Mouse (Mus musculus) embryonic facial prominence, embryonic 10.5 days (tissue): ENCODE data around the gene 1700016C15Rik. TPM values are rescaled to one million over a fixed set of nuclear protein-coding genes. Genes with fewer than 3 reads are reported as not detected.

Source experiments
- DNase-seq: peaks from one replicate; pipeline ENCODE4 v3.0.0-alpha.2; 2017; ENCODE audit warnings: low spot score
- H3K27ac ChIP-seq: fragments of 300-500 bp; sonication (generic); replicated peaks from 2 replicates; pipeline ENCODE4 v1.5.1; 2016; ENCODE audit warnings: mild to moderate bottlenecking
- H3K27me3 ChIP-seq: fragments of 300-500 bp; sonication (generic); replicated peaks from 2 replicates; pipeline ENCODE4 v1.6.1; 2016; ENCODE audit warnings: low read depth, mild to moderate bottlenecking; ENCODE audit not compliant: poor library complexity, severe bottlenecking
- H3K36me3 ChIP-seq: fragments of 300-500 bp; sonication (generic); replicated peaks from 2 replicates; pipeline ENCODE4 v1.6.1; 2016; ENCODE audit warnings: mild to moderate bottlenecking, moderate library complexity
- H3K4me1 ChIP-seq: fragments of 300-500 bp; sonication (generic); 2 replicates; pipeline ENCODE4 v1.6.1; 2016
- H3K4me3 ChIP-seq: fragments of 300-500 bp; sonication (generic); 2 replicates; pipeline ENCODE4 v1.5.1; 2016; ENCODE audit warnings: mild to moderate bottlenecking, moderate library complexity
- H3K9me3 ChIP-seq: fragments of 300-500 bp; sonication (generic); 2 replicates; pipeline ENCODE4 v1.6.1; 2016; ENCODE audit warnings: mild to moderate bottlenecking
- WGBS: fragments of 180-500 bp; shearing (Covaris S2); methylation state at CpG from one replicate; pipeline ENCODE4 v1.1.7; 2016; 5-methylcytosine and 5-hydroxymethylcytosine counted together
- polyA plus RNA-seq: library from polyadenylated mRNA; unstranded; fragments of >200 nt; fragmentation: Nextera tagmentation; extraction: Ambion mirVana; gene quantifications from 2 replicates; pipeline ENCODE4 v1.2.1, GENCODE M21; 2016

1700016C15Rik gene
- polyA plus RNA-seq, 1 experiment from 2014 or later: not detected

DNA sequence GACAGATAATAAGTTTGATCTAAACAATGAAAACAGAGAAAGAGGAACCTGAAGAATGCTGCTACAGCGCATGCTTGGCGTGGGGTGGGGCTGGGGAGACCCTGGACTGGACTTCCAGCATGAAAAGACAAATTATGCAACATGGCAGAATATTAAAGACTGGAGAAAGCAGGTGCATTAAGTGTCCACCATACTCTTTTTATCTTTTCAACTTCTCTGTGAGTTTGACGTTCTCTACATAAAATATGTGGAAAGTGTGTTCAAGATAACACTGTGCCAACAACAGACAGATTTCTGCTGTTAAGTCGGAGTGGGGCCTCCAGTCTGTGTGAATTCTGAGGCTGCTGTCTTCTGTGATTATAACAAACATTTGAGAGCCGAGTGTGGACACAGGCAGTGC, 2.7 kb upstream of the 1700016C15Rik start:
- Histone ChIP-seq H3K9me3 (peaks cover 6% of the 10 kb centered on the region; the same call in 1 of the 2 replicates), H3K4me1 (peaks cover 17% of the 10 kb centered on the region), H3K4me3 (no peak overlapping the region), H3K27ac (no peak overlapping the region), H3K27me3 (no peaks in the 10 kb centered on the region), H3K36me3 (no peaks in the 10 kb centered on the region)
- WGBS: 81% methylated on average over 5 of the region's 5 CpGs
- DNase-seq: no peak

DNA sequence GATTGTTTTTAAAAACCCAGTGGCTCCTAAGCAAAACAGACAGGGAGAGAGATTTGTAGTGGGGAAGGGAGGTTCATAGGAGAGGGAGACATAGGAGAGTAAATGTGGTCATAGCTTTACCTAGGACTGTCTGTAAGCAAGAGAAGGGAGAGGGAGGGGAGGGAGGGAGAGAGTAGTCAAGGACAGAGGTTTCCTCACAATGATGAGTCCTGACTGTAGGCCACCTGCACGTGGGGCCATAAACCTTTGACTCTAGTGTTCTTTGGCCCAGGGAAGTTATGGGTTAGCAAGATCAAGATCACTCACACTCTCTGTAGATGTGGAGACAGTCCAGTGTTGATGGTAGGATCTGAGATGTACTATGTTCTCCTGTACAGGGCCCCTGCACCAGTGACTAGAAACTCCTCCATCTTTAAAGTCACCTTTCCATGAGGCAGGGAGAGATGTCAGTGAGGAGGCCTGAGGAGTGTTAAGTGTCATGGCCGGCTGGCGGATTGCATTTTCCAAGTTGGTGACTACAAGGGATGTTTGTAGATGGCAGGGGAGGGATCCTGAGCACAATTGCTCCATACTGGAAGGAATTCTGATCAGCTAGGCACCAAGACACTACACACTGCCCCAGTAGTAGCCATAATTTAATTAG, 1.6 kb upstream of the 1700016C15Rik start:
- H3K9me3 ChIP-seq: peaks cover 6% of the 10 kb centered on the region; the same call in 1 of the 2 replicates
- H3K4me3 ChIP-seq: no peak overlapping the region
- WGBS: 94% methylated on average over 3 of the region's 3 CpGs
- H3K4me1 ChIP-seq: peaks cover 17% of the 10 kb centered on the region
- no peaks in the 10 kb centered on the region for H3K27me3 ChIP-seq
- no peak for DNase-seq
- H3K27ac ChIP-seq: no peak overlapping the region
- H3K36me3 ChIP-seq: no peaks in the 10 kb centered on the region

DNA sequence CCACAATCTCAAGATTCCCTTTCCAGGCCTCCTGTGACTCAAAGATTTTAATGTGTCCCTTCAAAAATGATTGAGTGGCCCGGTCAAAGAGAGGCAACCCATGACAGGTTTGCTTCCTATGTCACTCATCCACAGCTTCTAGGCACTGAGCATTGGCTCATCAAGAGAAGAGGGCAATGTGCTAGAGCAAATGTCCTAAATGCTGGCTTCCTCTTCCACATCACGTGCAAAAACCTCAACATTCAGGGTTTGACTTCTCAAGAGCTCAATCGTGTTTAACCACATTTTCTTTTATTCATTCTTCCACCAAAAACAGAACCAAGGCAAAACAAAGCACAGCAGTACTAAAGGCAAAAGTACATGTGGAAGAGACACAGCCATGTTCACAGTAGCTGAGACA, 2.4 kb downstream of the 1700016C15Rik start:
- 89% methylated on average over 3 of the region's 3 CpGs for WGBS
- no peaks in the 10 kb centered on the region for H3K36me3 ChIP-seq
- no peak overlapping the region for H3K4me3 ChIP-seq
- peaks cover 8% of the 10 kb centered on the region for H3K4me1 ChIP-seq
- no peak for DNase-seq
- H3K27ac ChIP-seq: no peak overlapping the region
- peaks cover 6% of the 10 kb centered on the region; the same call in 1 of the 2 replicates for H3K9me3 ChIP-seq
- H3K27me3 ChIP-seq: no peaks in the 10 kb centered on the region

DNA sequence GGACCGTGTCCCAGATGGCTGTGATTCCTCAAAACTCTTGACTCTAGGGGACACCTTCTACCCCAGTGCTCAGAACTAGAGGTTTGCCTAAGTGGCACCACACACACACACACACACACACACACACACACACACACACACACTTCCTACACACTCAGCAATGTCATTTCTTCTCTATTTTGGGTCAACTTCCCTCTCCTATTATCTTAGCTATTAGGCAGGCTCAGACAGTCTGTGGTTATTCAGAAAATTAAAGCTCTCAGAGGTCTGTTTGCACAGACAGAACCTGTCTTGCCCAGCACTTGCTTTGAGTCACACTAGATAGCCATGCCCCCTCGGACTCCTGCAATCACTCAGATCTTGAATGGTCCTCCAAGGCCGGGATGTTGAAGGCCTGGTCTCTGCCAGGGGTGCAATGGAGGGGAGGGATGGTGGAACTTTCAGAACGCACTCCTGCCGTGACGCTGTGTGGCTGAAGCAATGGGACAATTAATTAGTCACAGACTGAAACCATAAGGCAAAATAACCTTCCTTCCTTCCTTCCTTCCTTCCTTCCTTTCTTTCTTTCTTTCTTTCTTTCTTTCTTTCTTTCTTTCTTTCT, 8.0 kb downstream of the 1700016C15Rik start:
- H3K27me3 ChIP-seq: no peaks in the 10 kb centered on the region
- H3K9me3 ChIP-seq: no peaks in the 10 kb centered on the region
- no peaks in the 10 kb centered on the region for H3K36me3 ChIP-seq
- no peak for DNase-seq
- no peaks in the 10 kb centered on the region for H3K4me1 ChIP-seq
- 66% methylated on average over 6 of the region's 6 CpGs for WGBS
- no peak overlapping the region for H3K4me3 ChIP-seq
- H3K27ac ChIP-seq: no peak overlapping the region

DNA sequence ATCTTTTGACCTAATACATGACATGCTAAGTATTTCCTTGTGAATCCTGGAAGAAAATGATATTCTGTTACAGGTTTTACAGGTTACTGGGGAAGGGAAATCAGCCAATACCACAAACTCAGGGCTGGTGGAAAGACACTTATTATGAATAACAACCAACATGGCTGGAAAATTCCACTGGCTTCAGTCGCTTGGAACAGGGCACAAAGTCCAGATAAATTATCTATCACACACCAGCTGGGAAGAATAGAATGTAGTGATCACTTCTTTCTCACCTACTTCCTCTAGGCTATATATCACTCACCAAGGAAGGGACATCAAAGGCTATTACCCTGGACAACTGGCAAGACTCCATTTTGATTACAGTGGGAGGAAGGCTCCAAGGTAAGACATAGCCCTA, 11.1 kb downstream of the 1700016C15Rik start:
- H3K9me3 ChIP-seq: no peaks in the 10 kb centered on the region
- no peaks in the 10 kb centered on the region for H3K27me3 ChIP-seq
- no peaks in the 10 kb centered on the region for H3K36me3 ChIP-seq
- no peak overlapping the region for H3K27ac ChIP-seq
- no peaks in the 10 kb centered on the region for H3K4me1 ChIP-seq
- DNase-seq: no peak
- WGBS: 85% methylated on average over 1 of the region's 1 CpGs
- no peak overlapping the region for H3K4me3 ChIP-seq

DNA sequence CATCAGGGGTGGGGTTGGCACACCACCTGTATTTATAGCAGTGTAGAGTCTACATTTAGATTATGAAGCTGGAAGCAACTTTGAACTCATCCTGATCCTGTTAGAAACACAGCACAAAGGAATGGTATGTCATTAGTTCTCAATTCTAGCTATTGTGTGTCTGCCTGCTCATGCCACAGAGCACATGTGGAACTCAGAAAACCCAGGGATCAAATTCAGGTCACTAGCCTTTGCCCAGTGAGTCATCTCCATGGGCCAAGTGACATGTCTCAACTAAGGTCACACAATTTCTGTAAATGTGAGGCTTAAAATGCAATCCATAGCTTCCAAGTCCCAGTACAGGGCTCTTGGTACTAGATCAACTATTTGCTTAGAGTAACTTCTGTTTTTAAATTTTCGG, 12.5 kb downstream of the 1700016C15Rik start:
- H3K27ac ChIP-seq: no peak overlapping the region
- no peaks in the 10 kb centered on the region for H3K9me3 ChIP-seq

DNA sequence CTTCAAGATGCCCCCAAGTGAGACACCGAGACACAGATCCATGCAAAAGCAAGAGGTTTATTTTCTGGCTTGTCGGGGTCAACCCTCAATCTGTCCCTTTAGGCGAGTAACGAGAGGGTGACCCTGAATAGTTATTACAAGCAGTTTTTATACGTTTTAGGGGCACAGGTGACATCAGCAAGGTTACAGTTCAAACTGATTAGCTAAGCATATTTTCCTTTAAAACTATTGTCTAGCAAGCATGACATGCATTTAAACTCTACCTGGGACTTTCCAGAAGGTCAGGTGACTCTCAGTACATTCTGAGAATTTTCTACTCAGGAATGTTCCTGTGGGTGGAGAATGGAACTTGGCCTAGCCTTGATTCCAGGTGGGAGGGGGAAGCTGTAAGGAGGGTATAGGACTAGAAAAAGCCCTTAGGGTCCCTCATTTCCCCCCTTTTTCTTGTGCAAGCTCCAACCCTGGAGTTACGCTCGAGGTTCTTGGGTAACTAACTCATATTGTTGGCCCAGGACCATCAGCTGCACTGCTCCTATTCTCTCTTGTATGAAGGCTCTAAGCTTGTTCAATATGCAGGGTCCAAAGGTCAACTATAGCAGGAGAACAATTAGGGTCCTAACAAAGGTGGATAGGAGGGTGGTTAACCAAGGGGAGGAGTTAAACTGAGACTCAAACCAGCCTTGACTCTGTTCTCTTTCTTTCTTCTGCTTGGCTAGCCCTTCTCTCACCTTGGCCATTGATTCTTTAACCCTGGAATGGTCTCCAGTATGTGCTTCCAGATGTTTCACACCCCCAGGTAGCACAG, 15.1 kb downstream of the 1700016C15Rik start:
- H3K4me3 ChIP-seq: no peak overlapping the region
- DNase-seq: no peak
- no peak overlapping the region for H3K27ac ChIP-seq
- H3K9me3 ChIP-seq: peaks cover 10% of the 10 kb centered on the region
- peaks cover 9% of the 10 kb centered on the region; the same call in 1 of the 2 replicates for H3K36me3 ChIP-seq
- WGBS: 81% methylated on average over 7 of the region's 7 CpGs
- no peaks in the 10 kb centered on the region for H3K27me3 ChIP-seq
- H3K4me1 ChIP-seq: no peaks in the 10 kb centered on the region

More for the DNA sequence above, 12.5 kb downstream of the 1700016C15Rik start:
- no peaks in the 10 kb centered on the region for H3K4me1 ChIP-seq
- DNase-seq: no peak
- 82% methylated on average over 1 of the region's 1 CpGs for WGBS
- no peak overlapping the region for H3K4me3 ChIP-seq
- no peaks in the 10 kb centered on the region for H3K27me3 ChIP-seq
- H3K36me3 ChIP-seq: no peaks in the 10 kb centered on the region

DNA sequence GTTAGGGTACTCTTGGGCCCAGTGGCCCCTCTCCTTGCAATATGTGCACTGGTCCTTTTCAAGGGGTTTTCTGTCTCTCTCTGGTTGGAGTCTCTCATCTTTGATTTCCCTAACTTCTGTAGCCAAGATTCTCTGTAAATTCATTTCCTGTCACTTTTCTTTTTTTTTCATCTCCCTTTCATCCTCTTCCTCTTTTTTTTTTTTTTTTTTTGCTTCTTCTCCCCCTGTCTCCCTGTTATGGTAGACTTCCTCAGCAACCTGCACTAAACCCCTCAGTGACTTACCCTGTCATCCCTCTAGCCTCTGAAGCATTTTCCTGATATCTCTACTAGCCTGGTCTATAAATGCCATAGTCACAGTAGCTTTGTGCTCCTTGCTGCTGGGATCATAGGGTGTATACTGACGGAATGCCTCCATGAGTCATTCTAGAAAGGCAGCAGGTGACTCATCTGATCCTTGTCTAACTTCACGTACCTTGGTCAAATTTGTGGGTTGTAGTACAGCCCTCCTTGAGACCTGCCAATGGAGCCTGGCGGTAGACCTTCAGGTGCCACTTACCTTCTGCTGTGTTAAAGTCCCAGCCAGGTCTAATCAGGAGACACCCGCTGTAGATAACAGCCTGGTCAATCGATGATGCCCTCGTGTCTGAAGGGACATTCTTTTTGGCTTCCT, 18.4 kb downstream of the 1700016C15Rik start:
- no peaks in the 10 kb centered on the region for H3K4me1 ChIP-seq
- 96% methylated on average over 6 of the region's 6 CpGs for WGBS
- H3K27me3 ChIP-seq: no peaks in the 10 kb centered on the region
- H3K9me3 ChIP-seq: peaks cover 26% of the 10 kb centered on the region
- DNase-seq: no peak
- H3K36me3 ChIP-seq: peaks cover 19% of the 10 kb centered on the region
- H3K27ac ChIP-seq: no peak overlapping the region
- H3K4me3 ChIP-seq: no peak overlapping the region

DNA sequence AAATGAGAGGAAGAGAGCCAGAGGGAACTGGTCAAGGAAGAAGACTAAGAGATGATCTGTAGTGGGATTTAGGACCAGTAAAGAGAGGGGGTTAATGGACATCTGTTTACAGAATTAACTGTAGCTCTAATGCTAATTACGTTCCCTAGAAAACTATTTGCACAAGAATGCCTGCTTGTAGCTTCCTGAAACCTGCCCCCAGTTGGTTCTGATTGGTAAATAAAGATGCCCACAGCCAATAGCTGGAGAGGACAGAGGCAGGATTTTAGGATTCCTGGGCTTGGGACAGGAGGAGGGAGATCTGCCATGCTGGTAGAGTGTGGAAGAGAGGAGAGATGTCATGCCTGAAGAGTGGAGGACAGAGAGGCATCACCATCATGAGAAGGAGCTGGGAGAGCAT, 23.9 kb downstream of the 1700016C15Rik start:
- 46% methylated on average over 1 of the region's 1 CpGs for WGBS
- Histone ChIP-seq H3K36me3 (peaks cover 14% of the 10 kb centered on the region), H3K4me1 (peaks cover 14% of the 10 kb centered on the region), H3K9me3 (peaks cover 26% of the 10 kb centered on the region), H3K4me3 (no peak overlapping the region), H3K27ac (no peak overlapping the region), H3K27me3 (no peaks in the 10 kb centered on the region)
- DNase-seq: no peak

DNA sequence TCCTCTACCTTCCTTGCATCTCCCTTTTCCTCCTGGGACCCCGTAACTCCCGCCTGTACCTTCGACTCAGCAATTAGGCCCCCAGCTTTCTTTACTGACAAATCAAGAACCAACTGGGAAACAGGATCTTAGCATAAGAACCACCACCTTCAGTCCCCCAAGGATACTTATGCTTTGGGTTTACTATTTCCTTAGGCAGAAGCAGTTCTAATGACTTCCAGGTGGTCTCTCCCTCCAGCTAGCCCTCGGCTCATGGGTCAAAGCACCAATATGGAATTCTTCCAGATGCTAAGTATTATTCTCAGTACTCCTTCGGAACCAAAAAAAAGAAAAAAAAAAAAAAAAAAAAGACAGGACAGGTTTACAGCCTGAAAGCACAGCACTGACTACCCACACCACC, 27.6 kb downstream of the 1700016C15Rik start:
- WGBS: 41% methylated on average over 5 of the region's 5 CpGs
- Histone ChIP-seq H3K27ac (peak overlapping the region; percentile 32; the same call in 1 of the 2 replicates), H3K4me3 (no peak overlapping the region), H3K4me1 (peaks cover 14% of the 10 kb centered on the region), H3K36me3 (peaks cover 14% of the 10 kb centered on the region), H3K9me3 (no peaks in the 10 kb centered on the region), H3K27me3 (no peaks in the 10 kb centered on the region)
- peak; percentile 53 for DNase-seq

DNA sequence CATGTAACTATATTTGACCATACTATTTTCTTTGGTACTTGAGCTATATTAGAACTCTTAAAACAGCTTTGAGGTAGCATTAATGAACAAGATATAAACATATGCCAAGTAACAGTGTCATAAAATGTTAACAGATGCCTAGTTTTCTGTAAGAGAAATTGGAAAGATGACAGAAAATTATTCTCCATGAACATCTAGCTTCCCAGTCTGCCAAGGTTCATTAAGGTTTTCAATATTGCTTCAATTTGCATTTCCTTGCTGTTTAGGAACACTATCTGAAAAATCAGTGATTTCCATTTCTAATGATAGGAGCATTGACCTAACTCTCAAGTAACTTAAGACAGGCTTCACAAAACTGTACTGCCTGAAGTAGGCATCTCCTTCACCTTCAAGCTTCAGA, 39.3 kb downstream of the 1700016C15Rik start:
- no peaks in the 10 kb centered on the region for H3K4me1 ChIP-seq
- peaks cover 87% of the 10 kb centered on the region for H3K36me3 ChIP-seq
- H3K9me3 ChIP-seq: no peaks in the 10 kb centered on the region

DNA sequence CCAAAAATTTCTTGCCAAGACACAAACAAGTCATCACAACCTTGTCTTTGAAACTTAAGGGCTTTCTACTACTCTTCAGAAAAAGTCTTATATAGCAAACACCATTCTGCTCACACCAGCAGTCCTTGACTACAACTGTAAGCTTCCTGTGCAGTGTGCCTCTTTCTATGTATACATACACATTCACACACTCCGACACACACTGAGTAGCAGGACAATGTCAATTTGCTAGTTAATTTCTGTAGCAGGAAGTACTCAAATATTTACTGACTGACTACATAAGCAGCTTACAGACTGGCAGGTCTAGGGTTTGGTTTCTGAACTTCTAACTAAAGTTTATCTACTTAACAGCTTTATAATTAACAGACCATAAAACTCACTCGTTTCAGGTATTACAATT, 47.8 kb downstream of the 1700016C15Rik start:
- DNase-seq: no peak
- Histone ChIP-seq H3K36me3 (peaks cover 84% of the 10 kb centered on the region), H3K9me3 (no peaks in the 10 kb centered on the region), H3K27ac (no peak overlapping the region), H3K4me3 (no peak overlapping the region), H3K27me3 (no peaks in the 10 kb centered on the region), H3K4me1 (no peaks in the 10 kb centered on the region)
- WGBS: 91% methylated on average over 2 of the region's 2 CpGs

More for the DNA sequence above, 39.3 kb downstream of the 1700016C15Rik start:
- H3K27ac ChIP-seq: no peak overlapping the region
- DNase-seq: no peak
- H3K4me3 ChIP-seq: no peak overlapping the region
- no peaks in the 10 kb centered on the region for H3K27me3 ChIP-seq
